Mouse (Mus musculus) adrenal gland, postnatal 10 days (tissue): ENCODE data around the gene Gucd1. TPM values are rescaled to one million over a fixed set of nuclear protein-coding genes. Genes with fewer than 3 reads are reported as not detected.
A peak's percentile ranks its signal among the peaks of the same experiment; 100 is the strongest.
"Not testable (repeated sequence)": the region's sequence is repeated elsewhere in the genome, so short reads cannot be mapped to it uniquely, and the experiment has no call there.

ENCODE experiments used
- DNase-seq: peaks from one replicate; pipeline ENCODE4 v3.0.0; 2021; ENCODE audit warnings: mixed read lengths
- total RNA-seq, 2 experiments: library from RNA; stranded (reverse); gene quantifications; 2 replicates each; pipeline ENCODE4 v1.2.3; 2021

The Gucd1 gene
- total RNA-seq, 2 experiments from 2014 or later, result 51.3 to 57.3 TPM

DNA sequence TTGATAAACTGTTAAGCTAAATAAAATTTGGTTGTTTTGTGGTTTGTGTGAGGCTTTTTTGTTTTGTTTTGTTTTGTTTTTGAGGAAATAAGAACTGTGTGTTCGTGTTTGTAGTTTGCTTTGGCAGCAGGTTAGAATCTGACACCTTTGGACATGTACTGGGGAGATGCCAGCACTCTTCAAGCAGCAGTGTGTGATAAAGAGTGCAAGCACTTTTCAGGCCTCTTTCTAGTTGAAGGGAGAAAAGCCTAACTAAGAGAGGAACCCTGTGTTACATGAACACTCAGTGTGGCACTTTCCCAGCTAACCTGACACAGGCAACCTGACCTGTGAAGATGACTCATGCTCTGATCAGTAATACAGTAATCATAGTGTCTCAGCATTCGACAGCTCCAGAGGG is 17.7 kb upstream of the Gucd1 start:
- DNase-seq, result no peak

DNA sequence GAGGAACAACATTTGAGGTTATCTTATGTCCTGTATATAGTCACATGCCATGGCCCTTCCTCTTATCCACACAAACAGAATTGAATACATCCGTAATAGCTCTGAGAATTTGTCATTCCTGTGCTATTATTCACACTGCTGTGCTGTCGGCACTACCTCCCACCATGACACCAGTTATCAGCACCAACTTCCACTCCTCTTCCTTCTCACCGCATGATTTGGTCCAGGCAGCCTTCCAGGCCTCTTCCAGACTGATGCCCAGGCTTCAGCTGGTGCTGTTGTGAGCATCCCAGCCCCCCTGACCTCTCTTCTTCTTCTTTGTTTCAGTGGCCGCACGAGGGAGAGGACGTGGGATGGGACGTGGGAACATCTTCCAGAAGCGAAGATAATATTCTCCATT is 17.2 kb upstream of the Gucd1 start:
- DNase-seq, result no peak

DNA sequence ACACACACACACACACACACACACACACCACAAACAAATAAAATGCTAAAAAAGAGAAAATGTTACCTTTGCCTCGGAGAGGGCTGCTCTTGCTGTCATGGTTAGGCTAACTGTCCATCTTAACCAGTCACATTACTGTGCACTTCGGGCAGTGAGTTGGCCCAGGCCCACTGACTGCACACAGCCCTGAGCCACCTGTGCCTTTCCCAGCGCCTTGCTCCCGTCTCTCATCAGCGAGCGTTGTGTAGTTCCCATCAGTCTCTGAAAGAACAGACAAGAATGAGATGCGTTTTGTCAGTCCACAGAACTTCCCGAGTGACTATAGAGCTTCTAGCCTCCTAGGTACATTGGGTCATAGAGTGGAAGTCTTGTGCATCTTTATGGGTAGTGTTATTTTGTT is 16.4 kb upstream of the Gucd1 start:
- DNase-seq, result no peak

DNA sequence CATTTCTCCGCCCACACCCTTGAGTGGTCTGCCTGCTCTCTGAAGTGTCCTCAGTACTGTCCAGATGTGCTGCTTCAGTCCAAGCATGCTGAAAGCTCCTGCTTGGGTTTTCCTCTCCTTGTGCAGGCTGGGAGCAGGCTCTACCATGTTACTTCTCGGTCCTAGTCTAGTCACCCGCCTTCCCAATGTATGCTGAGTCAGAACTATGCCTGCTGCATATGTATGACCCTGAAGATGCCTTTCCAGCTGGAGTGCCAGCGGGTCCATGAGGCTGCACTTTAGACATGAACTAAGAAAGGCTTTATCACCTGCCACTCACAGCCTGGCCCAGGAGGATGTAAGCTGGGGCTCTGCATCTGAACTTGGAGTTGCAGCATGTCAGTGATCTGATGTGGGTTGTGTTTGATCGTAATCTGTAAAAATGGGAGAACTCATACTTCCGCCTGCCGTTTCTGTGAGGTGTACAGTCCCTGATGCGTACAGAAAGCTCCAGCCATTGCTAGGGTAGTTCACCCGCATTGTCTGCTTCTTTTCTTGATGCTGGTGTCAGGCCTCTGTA is 13.8 kb upstream of the Gucd1 start:
- no peak for DNase-seq

DNA sequence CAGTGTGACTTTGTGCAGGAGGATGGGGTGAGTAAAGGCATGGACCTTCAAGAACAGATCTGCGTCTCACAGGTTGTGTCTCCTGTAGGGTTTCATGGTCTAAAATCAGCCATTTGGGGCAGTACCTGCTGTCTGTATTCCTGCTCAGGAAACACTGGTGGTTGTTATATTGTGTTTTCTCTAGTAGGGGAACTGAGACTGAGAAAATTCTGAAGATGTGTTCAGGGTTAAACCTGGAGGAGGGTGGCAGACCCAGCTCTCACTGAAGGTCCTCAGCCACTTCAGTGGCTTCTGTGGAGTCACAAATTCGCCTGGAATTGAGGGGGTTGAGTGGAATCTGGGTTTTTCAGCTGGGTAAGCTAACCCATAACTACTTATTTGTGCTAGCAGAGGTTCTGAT is 12.6 kb upstream of the Gucd1 start:
- no peak for DNase-seq

DNA sequence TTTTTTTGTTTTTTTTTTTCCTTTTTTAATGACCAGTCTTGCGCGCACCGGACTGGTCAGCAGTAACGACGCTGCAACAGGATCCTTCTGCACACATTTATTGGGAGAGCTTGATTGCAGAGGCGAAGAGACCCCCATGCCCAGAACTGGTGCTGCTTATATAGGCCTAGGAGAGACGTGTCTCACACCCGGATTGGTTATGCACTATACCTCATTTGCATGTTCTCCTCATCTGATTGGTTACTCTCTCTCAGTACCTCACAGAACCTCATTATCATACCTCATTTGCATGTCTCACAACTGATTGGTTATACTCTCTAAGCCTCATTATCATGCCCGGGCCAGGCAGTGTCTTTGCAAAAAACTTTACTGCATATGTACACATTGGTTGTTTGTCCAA is 7.7 kb upstream of the Gucd1 start:
- not testable (repeated sequence) for DNase-seq

DNA sequence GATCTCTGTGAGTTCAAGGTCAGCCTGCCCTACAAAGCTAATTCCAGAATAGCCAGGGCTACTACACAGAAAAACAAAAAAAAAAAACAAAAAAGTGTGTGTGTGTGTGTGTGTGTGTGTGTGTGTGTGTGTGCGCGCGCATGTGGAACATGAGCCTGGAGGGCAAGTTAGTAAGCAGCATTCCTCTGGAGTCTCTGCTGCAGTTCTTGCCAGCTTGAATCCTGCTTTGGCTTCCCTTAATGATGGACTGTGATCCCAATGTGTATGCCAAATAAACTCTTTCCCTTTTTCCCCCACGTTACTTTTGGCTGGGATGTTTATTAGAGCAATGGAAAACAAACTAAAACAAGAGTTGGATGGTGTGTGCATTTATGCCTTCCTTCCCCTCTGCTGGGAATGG is 3.9 kb upstream of the Gucd1 start:
- no peak for DNase-seq

DNA sequence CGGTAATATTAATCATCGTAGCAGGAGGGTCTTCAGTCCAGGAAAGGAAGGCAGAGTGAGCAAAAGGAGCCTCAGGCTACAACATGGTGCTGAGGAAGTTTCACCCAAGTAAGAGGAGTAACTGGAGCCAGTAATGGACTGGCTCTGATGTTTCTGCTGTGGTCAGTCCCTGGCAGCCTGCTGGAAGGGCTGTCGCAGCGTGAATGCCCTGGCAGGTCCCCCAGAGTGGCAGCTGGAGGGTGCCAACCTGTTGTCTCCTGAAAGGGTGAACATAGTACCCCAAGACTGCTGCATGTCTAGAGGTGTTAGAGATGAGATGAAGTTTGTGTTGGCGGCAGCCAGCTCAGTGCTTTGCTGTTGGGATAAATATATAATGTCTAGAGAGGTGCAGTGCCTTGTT is 2.8 kb upstream of the Gucd1 start:
- no peak for DNase-seq

DNA sequence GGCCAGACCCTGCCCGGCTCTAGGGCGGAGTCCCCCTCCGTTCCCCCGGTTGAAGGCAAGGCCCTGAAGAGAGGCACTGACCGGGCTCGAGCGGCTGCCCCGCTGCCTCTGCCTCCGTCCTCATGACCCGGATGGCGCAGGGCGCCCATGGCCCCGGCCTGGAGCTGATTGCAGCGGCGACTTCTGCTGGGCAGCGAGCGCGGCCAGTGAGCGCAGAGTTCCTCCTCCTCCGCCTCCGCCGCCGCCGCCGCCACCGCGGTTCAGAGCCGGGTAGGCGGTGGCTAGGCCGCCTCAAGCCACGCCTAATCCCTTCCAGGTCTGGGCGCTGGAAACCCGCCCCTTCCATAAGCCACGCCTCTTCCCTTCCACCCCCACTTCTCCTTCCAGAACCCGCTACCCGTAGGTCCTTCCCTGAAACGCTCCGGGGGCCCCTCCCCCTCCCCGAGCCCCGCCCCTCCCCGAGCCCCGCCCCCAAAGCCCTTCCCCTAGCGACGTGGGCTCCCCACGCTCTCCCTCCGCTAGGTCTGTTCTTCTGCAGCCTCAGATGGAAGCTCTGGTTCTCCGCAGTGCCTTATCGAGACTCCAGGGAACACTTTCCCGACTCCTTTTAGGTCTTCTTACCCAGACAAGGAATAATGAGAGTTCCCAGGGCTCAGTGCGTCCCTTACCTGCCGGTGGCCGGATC is 557 bp downstream of the Gucd1 start, which contains the start of gene Snrpd3:
TSS of gene Snrpd3 (plus strand) at position 479 of the 685 bp plus-strand sequence.
- peak; percentile 95 for DNase-seq

DNA sequence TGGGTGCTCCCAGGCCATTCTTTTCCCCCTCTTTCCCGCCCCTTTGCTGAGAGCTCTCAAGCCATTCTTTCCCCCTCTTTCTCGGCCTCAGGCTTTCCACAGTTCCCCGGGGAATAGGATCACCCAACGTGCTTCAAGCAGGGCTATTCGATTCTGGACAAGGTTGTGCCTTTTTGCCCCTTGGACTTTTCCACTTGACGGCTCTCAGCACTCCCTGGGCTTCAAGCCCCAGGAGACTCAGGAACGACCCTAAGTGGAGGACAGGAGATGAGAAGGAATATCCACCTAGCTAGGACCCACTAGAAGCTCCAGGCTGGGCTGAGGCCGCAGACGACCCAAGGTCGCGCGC is 1.1 kb downstream of the Gucd1 start:
- no peak for DNase-seq

DNA sequence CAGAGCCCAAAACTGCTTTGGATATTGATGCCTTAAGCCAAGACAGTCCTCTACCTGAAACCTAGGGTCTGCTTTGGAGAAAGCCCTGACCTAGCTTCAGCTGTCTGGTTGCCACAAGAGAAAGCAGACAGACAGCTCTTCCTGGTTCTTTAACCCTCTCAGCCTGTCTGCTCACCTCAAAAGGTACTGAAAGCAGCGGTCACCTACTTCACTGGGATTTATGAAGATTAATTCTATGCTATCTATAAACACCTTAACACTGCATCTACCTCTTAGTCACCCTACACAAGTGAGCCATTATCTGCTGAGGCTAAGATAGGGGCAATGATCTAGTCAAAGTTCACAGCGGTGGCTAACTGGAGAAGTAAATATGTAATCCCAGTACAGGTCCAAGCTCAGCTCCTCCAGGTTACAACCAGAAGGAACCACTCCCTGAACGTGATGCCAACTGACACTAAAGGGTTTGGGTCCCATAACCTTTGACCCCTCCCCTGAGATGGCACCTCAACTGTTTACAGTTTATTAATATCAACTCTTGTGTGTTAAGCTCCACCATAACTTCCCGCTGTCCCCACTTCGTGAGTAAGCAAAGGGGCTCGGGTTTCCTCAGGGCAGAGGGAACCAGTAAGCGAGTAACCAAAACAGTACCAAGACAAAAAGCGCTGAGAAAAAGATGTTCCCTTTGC is 1.6 kb downstream of the Gucd1 start:
- DNase-seq, result no peak

DNA sequence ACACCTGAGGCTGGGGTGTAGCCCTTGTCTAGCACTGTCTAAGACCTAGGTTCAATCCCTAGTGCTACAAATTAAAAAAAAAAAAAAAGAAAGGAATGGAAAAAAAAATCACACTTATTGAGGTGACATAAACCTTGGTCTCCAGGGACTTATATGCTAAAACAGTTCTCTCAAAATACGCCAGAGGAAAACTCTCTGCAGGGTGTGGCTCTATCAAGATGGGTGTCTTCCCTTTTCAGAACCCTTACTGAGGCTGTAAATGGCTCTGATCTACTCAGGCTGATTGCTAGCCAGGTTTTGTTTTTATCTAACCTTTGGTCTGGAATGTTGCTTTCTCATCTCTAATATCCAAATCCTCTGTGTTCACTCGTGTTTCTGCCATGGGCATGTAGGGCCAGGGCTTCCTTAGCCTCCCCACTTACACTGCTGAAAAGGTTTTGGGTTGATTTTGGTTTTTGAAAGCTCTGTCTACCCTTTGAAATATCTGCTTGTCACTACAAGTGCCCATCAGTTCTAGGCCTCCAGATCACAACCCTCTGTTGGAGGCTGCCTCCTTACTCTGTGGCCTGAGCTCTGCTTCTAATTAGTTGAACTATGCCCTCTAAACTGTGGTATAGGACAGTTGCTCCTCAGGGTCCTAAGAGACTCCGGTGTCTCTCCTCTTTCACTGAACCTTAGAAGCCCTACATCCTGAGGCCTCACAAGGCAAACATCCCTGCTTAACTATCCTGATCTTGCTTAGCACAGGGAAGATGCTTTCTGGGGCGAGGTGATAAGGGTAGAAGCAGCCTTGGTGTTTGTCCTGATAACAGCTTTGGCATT is 2.3 kb downstream of the Gucd1 start:
- no peak for DNase-seq

DNA sequence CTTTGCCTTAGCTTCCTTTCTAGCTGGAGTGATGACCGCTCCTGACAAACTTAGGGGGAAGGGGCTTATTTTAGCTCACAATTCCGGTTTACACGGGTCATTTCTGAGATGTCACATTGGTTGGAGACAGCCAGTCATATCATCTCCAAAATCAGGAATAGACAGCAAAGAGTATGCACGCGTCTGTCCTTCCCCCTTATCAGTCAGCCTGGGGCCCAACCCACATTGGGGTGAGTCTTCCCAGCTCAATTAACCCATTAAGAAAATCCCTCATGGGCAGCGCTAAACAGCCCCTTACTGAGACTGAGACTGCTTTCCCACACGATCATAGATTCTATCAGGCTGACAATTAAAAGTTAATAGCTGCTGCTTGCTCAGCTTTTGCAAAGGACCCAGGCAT is 3.4 kb downstream of the Gucd1 start:
- DNase-seq, result no peak

DNA sequence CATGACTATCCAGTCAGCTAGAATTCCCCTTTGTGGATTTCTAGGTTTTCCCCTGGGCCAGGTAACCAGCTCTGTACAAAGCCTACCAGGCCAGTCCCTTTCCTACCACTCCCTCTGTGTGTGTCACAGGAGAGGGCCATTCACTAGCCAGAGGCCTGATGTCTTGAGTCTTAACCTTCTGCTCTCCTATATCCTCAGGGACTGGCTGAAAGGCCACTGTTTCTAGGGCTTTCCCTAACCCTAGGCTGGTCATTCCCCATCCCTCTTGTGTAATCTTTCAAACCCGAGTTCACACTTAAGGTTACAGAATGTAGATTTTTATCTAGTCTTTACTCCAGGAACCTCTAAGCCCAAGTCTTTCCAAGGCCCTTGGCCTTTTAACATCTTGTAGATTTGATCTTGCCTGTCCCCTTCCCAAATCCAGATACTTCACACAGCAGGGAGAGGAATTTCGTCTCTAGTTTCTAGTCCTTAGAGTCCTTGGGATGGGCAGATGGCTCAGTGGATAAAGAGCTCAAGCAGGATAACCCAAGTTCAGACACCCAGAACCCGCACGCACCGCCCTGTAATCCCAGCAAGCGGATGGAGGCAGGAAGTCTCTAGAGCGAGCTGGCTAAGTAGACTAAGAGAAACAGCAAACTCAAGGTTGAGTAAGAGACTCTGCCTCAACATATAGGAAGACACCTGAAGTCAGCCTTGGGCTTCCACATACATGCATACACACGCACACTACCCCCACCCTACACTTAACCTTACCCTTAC is 4.3 kb downstream of the Gucd1 start:
- DNase-seq, result no peak

DNA sequence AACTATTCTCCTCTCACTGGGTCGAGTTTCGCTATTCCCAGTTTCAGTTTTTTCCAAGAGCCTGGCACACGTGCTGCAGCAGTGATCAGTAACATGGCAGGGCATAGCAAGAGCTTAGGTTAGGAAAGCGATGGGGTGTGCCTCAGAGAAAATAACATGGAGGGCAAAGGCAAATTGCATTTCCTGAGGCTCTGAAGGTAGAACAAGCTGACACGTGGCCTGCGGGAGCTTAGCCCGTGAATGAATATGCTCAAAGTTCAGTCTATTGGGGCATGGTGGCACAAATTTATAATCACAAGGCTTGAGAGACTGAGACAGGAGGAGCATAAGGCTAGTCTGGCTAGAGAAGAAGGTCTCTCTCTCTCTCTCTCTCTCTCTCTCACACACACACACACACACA is 5.0 kb downstream of the Gucd1 start:
- no peak for DNase-seq

DNA sequence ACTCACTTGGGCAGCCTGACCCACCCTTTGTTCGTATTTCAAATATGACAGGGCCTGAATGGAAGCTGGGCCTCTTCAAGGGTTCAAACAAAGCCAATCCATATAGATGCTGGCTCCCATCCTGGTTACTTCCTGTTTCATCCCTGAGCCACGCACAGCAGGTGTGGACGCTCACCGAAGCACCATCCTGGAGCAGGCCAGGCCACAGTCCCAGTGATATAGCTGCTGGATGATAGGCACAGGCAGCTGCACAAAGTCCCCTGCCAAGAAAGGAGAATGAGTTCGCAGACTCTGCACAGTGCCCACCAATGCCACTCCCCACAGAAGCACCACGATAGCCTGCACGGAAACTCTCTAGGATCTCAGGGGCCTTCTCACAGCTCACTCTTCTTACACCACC is 5.9 kb downstream of the Gucd1 start:
- DNase-seq, result no peak

DNA sequence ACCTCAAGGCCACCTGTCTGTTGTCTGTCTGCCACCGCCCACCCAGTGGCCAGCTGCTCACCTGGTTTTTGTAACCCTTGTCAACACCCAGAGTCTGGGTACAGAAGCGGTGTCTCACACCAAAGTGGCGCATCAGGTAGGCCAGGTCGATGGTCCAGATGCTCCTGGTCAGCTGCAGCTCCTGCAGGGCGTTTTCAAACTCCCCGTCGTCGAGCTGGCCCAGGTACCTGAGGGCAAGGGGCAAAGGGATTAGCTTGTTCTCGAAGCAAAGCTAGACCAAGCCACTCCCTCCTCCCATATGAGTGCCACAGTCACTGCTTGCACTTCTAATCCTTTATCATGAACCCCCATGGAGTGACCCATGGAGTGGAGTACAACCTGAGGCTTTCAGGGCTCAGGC is 6.7 kb downstream of the Gucd1 start:
- DNase-seq, result no peak

DNA sequence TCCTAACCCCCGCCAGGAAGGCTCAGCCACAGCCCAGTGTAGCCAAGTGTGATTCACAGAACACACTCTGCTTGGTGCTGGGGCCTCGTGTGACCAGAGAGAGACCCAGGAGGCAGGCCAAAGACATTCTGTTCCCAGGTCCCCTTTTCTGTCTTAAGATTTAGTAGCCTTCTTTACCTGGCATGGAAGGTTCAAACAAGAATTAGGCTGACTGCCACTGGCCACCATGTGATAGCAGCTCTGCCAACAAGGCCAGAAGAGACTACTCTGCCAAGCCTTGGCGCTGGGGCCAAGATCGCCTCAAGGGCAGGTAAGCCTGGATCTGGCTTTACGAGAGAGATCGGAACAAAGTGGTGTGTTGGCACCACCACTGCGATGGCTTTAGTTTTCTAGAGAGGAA is 7.3 kb downstream of the Gucd1 start:
- DNase-seq, result peak; percentile 84

DNA sequence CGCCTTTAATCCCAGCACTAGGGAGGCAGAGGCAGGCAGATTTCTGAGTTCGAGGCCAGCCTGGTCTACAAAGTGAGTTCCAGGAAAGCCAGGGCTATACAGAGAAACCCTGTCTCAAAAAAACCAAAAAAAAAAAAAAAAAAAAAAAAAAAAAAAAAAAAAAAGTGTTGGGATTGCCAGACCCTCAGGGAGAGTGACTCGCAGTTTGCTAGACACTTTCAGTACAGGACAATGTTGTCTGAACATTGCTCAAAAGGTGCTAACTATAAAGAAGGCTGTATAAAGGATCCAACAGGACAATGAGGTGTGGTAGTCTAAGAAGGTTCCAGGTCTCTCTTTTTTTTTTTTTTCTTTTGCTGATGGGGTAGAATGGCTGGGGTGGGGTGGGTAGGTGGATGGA is 11.8 kb downstream of the Gucd1 start:
- DNase-seq, result not testable (repeated sequence)

DNA sequence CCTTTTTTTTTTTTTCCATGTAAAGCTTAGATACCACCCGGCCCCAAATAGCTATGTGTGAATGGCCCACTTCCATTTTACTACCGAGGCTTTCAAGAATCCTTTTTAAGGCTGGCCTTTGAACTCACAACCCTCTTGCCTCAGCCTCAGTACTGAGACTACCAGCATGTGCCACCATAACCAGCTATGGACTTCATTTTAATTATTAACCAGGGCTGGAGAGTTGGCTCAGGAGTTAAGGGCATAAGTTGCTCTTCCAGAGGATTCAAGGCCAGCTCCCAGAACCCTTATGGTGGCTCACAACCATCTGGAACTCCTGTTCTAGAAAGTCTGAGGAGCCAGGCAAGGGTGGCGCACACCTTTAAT is 12.7 kb downstream of the Gucd1 start:
- no peak for DNase-seq

DNA sequence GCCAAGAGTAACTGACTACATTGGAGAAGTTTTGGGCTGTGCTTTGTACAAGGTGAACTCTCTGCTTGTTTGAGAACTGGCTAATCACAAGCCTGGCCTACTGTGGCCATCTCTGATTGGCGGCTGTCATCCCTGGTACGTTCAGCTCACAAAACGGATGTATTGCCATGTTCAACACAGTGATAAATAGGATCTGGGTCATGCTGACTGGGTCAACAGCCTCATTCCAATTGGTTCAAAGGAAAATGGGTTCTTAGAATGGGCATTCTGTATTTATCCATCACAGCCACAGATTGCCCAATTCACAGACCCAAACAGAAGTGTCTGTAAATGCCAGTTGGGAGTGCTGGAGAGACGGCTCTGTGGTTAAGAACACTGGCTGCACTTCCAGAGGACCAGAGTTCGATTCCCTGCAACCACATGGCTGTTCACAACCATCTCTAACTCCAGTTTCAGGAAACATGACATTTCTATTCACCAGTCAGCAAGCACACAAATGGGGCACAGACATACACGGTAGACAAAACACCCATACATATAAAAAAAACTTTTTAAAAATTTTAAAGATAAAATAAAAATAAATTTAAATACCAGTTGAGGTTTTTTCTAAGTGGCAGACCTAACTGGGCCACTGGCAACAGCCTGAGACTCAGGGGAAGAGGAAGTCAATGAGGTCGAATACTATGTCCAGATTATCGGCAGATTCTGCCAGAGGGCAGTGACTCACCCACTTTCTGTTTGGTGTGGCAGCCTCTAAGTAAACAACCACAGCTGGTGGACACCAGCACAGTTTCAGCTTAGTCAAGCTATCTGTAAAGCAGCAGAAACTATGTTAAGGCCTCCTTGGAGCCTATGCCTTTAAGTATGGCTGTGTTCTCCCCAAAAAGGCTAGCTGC is 13.3 kb downstream of the Gucd1 start:
- DNase-seq, result no peak
